Mouse (Mus musculus): ENCODE data around the gene Csn2. TPM values are rescaled to one million over a fixed set of nuclear protein-coding genes. Genes with fewer than 3 reads are reported as not detected.

Csn2 gene
- not detected for total RNA-seq (2022)

DNA sequence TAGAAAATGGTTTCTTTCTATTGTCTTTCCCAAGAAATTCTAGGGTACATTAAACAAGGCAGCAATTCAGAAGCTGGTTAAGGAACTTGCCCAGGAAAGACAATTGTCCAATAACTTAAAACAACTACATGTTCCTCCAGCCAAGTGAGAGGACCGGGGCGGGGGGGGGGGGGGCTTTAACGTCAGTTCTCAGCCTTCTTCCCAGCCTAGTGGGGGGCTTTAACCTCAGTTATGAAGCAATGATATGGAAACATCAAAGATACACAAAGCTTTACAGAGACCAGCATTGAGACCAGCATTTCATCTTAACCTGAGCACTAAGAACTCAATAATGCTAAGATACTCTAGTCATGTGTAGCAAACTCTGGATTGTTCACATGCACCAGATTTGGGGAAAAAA, at the start of gene Csn2:
Gene Csn2, minus strand, starts transcription at position 101 of the 400 bp plus-strand sequence.
- DNase-seq (ENCODE audit: low spot score in 2 of 2) = no peak

DNA sequence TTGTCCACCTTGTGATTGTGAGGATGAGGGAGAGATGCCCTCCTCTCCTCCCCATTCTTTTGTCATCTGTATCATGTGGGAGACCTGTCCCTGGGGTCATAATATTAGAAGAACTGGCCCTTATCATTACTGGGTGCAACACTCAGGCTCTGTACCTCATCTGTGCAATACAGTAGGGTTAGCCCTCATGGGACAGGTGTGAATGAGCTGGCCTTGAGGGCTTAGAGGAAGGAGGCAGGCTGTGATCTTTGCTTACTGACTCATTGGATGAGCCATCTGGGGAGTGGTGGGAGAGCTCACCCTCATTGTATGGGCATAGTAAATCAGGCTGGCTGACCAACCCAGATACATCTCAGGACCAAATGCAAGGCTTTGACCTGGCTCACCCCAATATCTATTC, 35.4 kb upstream of the Csn2 start:
- DNase-seq (ENCODE audit: low spot score in 2 of 2) = no peak

DNA sequence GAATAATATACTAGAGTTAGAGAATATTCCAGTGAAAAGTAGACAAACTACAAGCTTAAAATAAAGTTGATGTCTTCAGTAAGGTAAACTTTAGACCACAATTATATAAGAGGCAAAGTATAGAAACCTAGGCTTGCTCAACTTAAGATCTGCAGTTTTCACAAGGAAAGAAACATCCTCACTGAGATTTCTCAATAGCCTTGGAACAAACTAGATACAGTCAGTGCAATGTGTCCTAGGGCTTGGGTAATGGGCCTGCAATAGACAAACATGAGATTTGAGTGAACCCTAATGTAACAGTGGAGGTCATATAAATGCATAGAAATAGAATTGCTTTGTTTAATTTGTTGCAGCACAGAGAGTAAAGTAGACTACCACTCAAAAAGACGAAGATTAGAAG, 6.5 kb upstream of the Csn2 start:
- no peak for DNase-seq (ENCODE audit: low spot score in 2 of 2)

DNA sequence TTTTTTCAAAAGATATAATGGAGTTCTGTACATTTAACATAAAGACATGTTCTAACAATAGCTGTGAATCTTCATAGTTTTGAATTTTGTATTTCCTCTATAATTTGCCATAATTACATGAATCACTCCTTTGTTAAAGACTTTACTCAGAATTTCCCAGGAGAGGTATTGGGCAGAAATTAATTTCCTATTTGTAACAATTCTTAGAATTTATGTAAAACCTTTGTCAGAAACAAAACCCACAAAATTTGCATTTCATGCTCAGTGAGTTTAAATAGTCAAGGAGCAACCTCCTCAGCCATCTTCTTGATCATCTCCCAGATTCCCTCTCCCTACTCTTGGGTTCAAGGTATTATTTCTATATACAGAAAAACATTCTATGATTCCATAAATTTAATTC, 33.5 kb downstream of the Csn2 start, which contains the start of gene Csn1s1:
Gene Csn1s1, plus strand, starts transcription at position 301 of the 400 bp plus-strand sequence.
- no peak for DNase-seq (ENCODE audit: low spot score in 2 of 2)

DNA sequence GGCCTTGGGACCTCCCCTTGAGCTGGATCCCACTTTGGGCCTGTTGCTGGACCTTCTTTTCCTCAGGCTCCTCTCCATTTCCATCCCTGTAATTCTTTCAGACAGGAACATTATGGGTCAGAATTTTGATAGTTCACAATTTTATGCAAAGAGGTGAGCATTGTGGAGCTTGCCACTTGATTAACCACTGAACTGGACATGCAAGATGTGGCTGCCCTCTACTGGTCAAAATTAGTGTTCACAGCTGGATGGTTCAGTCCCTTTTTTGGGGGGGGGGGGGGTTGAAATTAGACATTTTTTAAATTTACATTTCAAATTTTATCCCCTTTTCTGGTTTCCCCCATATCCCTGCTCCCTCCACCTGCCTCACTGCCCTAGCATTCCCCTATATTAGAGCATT, 56.6 kb downstream of the Csn2 start:
- no peak for DNase-seq (ENCODE audit: low spot score in 2 of 2)

Other genes with a start within 250 kb of the Csn2 start
- gene Ugt2a2, start 217.4 kb downstream of the Csn2 start, total RNA-seq (2022) = not detected
- gene Gm43638, start 212.8 kb downstream of the Csn2 start, total RNA-seq (2022) = not detected
- not detected for gene Ugt2a1, start 208.8 kb downstream of the Csn2 start, total RNA-seq (2022)
- gene Sult1b1, start 161.4 kb downstream of the Csn2 start, total RNA-seq (2022) = not detected
- not detected for gene Sult1d1, start 130.6 kb downstream of the Csn2 start, total RNA-seq (2022)
- gene Sult1e1, start 108.0 kb downstream of the Csn2 start, total RNA-seq (2022) = not detected
- not detected for gene Csn1s1, start 33.4 kb downstream of the Csn2 start, total RNA-seq (2022)
- gene Csn1s2a, start 74.9 kb upstream of the Csn2 start, total RNA-seq (2022) = not detected
- not detected for gene Csn1s2b, start 108.5 kb upstream of the Csn2 start, total RNA-seq (2022)
- gene Prr27, start 126.1 kb upstream of the Csn2 start, total RNA-seq (2022) = not detected
- gene Odam, start 185.4 kb upstream of the Csn2 start, total RNA-seq (2022) = not detected
- gene Csn3, start 225.9 kb upstream of the Csn2 start, total RNA-seq (2022) = not detected

All from left cerebral cortex, adult 8-10 months (tissue).